Mouse (Mus musculus): ENCODE data around the gene Olfr1459. TPM values are rescaled to one million over a fixed set of nuclear protein-coding genes. Genes with fewer than 3 reads are reported as not detected.

Gene Olfr1459
- polyA plus RNA-seq (2012; rRNA removed), result 0.02 TPM in 1 of 2 replicates, not detected in the other

DNA sequence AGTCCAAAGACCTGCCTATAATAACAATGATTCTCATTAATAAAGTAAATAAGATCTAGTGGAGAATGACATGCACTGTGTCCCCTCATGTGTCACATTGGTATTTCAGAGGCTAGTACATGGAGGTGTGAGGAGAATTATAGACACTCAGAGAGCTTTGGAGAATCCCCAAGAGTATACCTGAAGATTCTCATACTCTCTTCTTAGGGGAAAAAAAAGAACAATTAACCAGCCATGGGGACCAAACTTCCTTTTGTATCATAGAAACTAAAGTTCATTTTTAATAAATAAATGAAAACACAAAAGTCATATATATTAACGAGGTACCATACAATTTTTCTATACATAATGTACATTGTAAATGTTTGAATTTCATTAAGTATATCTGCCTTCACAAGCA is at the start of gene Olfr1459:
Gene Olfr1459 (minus strand): TSS at position 101 of the 400 bp plus-strand sequence.
- no peak for DNase-seq (ENCODE audit: extremely low spot score in 1 of 2, low spot score in 1 of 2)

DNA sequence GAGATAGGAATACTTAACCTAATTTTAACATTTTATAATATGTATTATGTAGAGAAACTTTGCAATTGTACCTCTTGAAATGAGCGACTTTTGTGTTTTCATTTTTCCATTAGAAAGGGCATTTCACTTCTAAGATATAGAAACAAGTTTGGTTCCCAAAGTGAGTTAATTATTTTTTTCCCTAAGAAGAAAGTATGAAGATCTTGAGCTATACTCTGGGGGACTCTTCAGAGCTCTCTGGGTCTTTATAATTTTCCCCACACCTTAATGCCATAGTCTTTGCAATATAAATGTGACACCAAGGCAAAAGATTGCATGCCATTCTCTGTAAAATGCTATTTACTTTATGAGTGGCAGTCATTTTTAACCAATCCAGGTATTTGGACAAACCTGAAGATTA is 36.1 kb upstream of the Olfr1459 start, which contains the start of gene Olfr1462:
Gene Olfr1462 (plus strand): TSS at position 301 of the 400 bp plus-strand sequence.
- no peak for DNase-seq (ENCODE audit: extremely low spot score in 1 of 2, low spot score in 1 of 2)

GRCm38 (mm10) chr19:13162700-13163099 is 13.4 kb upstream of the Olfr1459 start, which contains the start of gene Olfr1461:
TSS of gene Olfr1461 (plus strand) at chr19:13163000.
- DNase-seq (ENCODE audit: extremely low spot score in 1 of 2, low spot score in 1 of 2), result no peak

DNA sequence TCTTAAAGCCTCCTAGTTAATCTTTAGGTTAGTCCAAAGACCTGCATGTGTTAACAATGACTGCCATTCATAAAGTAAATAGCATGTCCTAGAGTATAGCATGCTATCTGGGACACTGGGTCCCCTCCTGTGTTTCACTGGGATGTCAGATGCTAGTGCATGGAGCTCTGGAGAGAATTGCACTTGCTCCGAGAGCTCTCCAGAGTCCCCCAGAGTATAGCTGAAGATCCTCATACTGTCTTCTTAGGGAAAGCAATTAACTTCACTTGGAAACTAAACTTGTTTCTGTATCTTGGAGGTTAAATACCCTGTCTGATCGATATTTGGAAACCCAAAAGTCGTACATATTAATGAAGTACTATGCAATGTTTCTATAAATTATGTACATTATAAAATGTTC is 42.7 kb downstream of the Olfr1459 start, which contains the start of gene Olfr1458:
Gene Olfr1458 (minus strand): TSS at position 101 of the 400 bp plus-strand sequence.
- no peak for DNase-seq (ENCODE audit: extremely low spot score in 1 of 2, low spot score in 1 of 2)

DNA sequence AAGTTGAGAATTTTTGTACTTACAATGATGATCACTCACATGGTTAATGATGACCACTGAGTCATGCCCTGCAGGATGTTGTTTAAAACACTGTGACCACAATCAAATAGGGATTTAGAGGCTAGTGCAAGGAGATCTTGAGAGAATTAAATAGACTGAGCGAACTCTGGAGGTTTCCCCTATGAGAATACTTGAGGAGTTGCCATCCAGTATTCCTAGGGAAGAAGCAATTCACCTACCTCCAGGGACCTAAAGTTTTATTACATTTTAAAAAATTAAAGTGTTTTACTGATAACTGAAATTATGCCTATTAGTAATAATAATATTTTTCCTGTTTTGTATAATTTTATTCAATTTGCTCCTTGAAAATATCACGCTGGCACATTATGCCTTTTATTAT is 51.6 kb downstream of the Olfr1459 start, which contains the start of gene Olfr1457:
Gene Olfr1457 (minus strand): TSS at position 101 of the 400 bp plus-strand sequence.
- no peak for DNase-seq (ENCODE audit: extremely low spot score in 1 of 2, low spot score in 1 of 2)

DNA sequence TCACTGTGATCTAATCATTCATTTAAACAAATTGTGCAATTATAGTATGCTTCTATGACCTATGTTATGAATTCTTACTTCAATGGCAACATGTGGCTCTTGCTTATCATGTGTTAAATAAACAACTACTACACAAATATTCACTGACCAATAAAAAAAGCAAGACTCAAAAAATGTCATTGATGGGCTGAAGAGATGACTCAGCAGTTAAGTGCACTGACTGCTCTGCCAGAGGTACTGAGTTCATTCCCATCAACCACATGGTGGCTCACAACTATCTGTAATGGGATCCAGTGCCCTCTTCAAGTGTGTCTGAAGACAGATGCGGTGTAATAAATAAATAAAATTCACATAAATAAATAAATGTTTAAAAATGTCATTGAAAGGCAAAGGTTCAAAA is 55.4 kb downstream of the Olfr1459 start:
- no peak for DNase-seq (ENCODE audit: extremely low spot score in 1 of 2, low spot score in 1 of 2)

Other genes starting within 250 kb of the Olfr1459 start
- gene Olfr1447, start 245.8 kb downstream of the Olfr1459 start, polyA plus RNA-seq (2012; rRNA removed), result 0.06 TPM in 1 of 2 replicates, not detected in the other
- gene Olfr1448, start 225.1 kb downstream of the Olfr1459 start, polyA plus RNA-seq (2012; rRNA removed), result 0.04 TPM in 1 of 2 replicates, not detected in the other
- gene Olfr1449, start 218.7 kb downstream of the Olfr1459 start, polyA plus RNA-seq (2012; rRNA removed), result not detected in 2 replicates
- not detected in 2 replicates for gene Olfr1450, start 199.3 kb downstream of the Olfr1459 start, polyA plus RNA-seq (2012; rRNA removed)
- not detected in 2 replicates for gene Olfr1451, start 154.5 kb downstream of the Olfr1459 start, polyA plus RNA-seq (2012; rRNA removed)
- not detected in 2 replicates for gene Olfr1453, start 121.2 kb downstream of the Olfr1459 start, polyA plus RNA-seq (2012; rRNA removed)
- not detected in 2 replicates for gene Olfr1454, start 88.9 kb downstream of the Olfr1459 start, polyA plus RNA-seq (2012; rRNA removed)
- gene Olfr1457, start 51.7 kb downstream of the Olfr1459 start, polyA plus RNA-seq (2012; rRNA removed), result not detected in 2 replicates
- gene Olfr1458, start 42.8 kb downstream of the Olfr1459 start, polyA plus RNA-seq (2012; rRNA removed), result not detected in 2 replicates
- not detected in 2 replicates for gene Olfr1461, start 13.5 kb upstream of the Olfr1459 start, polyA plus RNA-seq (2012; rRNA removed)
- gene Olfr1462, start 36.2 kb upstream of the Olfr1459 start, polyA plus RNA-seq (2012; rRNA removed), result not detected in 2 replicates
- 0.08 and 0.10 TPM in 2 replicates for gene Olfr1463, start 81.8 kb upstream of the Olfr1459 start, polyA plus RNA-seq (2012; rRNA removed)
- not detected in 2 replicates for gene Olfr1465, start 166.0 kb upstream of the Olfr1459 start, polyA plus RNA-seq (2012; rRNA removed)
- not detected in 2 replicates for gene Olfr1466, start 189.3 kb upstream of the Olfr1459 start, polyA plus RNA-seq (2012; rRNA removed)
- gene Olfr1467, start 212.7 kb upstream of the Olfr1459 start, polyA plus RNA-seq (2012; rRNA removed), result not detected in 2 replicates

All from frontal cortex, adult 2 months (tissue).